Mouse (Mus musculus) MEL (cell line): ENCODE measurements around the gene Tcl1b5. TPM values are rescaled to one million over a fixed set of nuclear protein-coding genes. Genes with fewer than 3 reads are reported as not detected.
"Not testable (repeated sequence)": the region's sequence is repeated elsewhere in the genome, so short reads cannot be mapped to it uniquely, and the experiment has no call there.

Source experiments
- DNase-seq: peaks from one replicate; pipeline ENCODE4 v3.0.0; 2011; ENCODE audit warnings: low read depth, low spot score
- H3K27ac ChIP-seq: 2 replicates; pipeline ENCODE4 v1.5.1; 2012; ENCODE audit warnings: low read depth, mild to moderate bottlenecking, control low read depth, low read length, moderate library complexity; ENCODE audit not compliant: control insufficient read depth
- H3K27me3 ChIP-seq, 2 experiments: fragments of 150-350 bp in 1 of 2; sonication (generic) in 1 of 2; 2 replicates each; pipeline ENCODE4 v1.6.1; 2012; ENCODE audit warnings: low read length in 2 of 2, mild to moderate bottlenecking in 2 of 2, improper control_type of control experiment in 1 of 2, moderate library complexity in 1 of 2; ENCODE audit not compliant: insufficient read depth in 2 of 2, control insufficient read depth in 1 of 2
- H3K36me3 ChIP-seq, 2 experiments: 2 replicates each; pipeline ENCODE4 v1.6.1; 2012 to 2014; ENCODE audit warnings: low read length in 2 of 2, improper control_type of control experiment in 1 of 2, inconsistent platforms in 1 of 2, mild to moderate bottlenecking in 1 of 2; ENCODE audit not compliant: insufficient read depth in 2 of 2, control insufficient read depth in 1 of 2
- H3K4me1 ChIP-seq, 2 experiments: fragments of 150-350 bp in 1 of 2; sonication (generic) in 1 of 2; 2 replicates each; pipeline ENCODE4 v1.6.1; 2012; ENCODE audit warnings: low read length in 2 of 2, improper control_type of control experiment in 1 of 2, mild to moderate bottlenecking in 1 of 2; ENCODE audit not compliant: insufficient read depth in 2 of 2, control insufficient read depth in 1 of 2
- H3K4me3 ChIP-seq, 2 experiments: fragments of 150-350 bp in 1 of 2; sonication (generic) in 1 of 2; 2 replicates each; pipeline ENCODE4 v1.5.1; 2012; ENCODE audit warnings: low read depth in 2 of 2, low read length in 2 of 2, mild to moderate bottlenecking in 2 of 2, moderate library complexity in 2 of 2, control low read depth in 1 of 2, improper control_type of control experiment in 1 of 2; ENCODE audit not compliant: control insufficient read depth in 1 of 2, insufficient read depth in 1 of 2
- H3K79me2 ChIP-seq: 2 replicates; pipeline ENCODE4 v1.6.1; 2012; ENCODE audit warnings: mild to moderate bottlenecking, low read length, moderate library complexity; ENCODE audit not compliant: control insufficient read depth, poor library complexity, insufficient read depth
- H3K9ac ChIP-seq: 2 replicates; pipeline ENCODE4 v1.6.1; 2012; ENCODE audit warnings: low read depth, mild to moderate bottlenecking, control low read depth, low read length, moderate library complexity; ENCODE audit not compliant: control insufficient read depth, poor library complexity, severe bottlenecking
- H3K9me3 ChIP-seq: fragments of 150-350 bp; sonication (generic); replicated peaks from 2 replicates; pipeline ENCODE4 v1.6.1; 2012; ENCODE audit warnings: mild to moderate bottlenecking, low read length, improper control_type of control experiment, moderate library complexity; ENCODE audit not compliant: insufficient read depth
- CHD2 ChIP-seq: IDR thresholded peaks from 2 replicates; pipeline ENCODE4 v1.6.1; 2011; ENCODE audit warnings: low read length, improper control_type of control experiment
- E2F4 ChIP-seq: IDR thresholded peaks from 2 replicates; pipeline ENCODE4 v1.6.1; 2011; ENCODE audit warnings: low read depth, low read length, improper control_type of control experiment, borderline replicate concordance
- ELF1 ChIP-seq: IDR thresholded peaks from 2 replicates; pipeline ENCODE4 v1.6.1; 2014; ENCODE audit warnings: low read depth, mild to moderate bottlenecking, inconsistent platforms, low read length, improper control_type of control experiment, moderate library complexity
- GABPA ChIP-seq: IDR thresholded peaks from 2 replicates; pipeline ENCODE4 v1.6.1; 2012; ENCODE audit warnings: low read depth, mild to moderate bottlenecking, inconsistent platforms, low read length, improper control_type of control experiment, moderate library complexity
- GATA1 ChIP-seq: IDR thresholded peaks from 2 replicates; pipeline ENCODE4 v1.6.1; 2011; ENCODE audit warnings: low read depth, low read length, improper control_type of control experiment
- JUND ChIP-seq: IDR thresholded peaks from 2 replicates; pipeline ENCODE4 v1.6.1; 2011; ENCODE audit warnings: low read depth, mild to moderate bottlenecking, improper control_type of control experiment, low read length
- MAZ ChIP-seq: IDR thresholded peaks from 2 replicates; pipeline ENCODE4 v1.6.1; 2012; ENCODE audit warnings: low read depth, mild to moderate bottlenecking, inconsistent platforms, low read length, improper control_type of control experiment
- MXI1 ChIP-seq: IDR thresholded peaks from 2 replicates; pipeline ENCODE4 v1.6.1; 2011; ENCODE audit warnings: mild to moderate bottlenecking, low read depth, low read length, improper control_type of control experiment
- MYB ChIP-seq: IDR thresholded peaks from 2 replicates; pipeline ENCODE4 v1.6.1; 2011; ENCODE audit warnings: mild to moderate bottlenecking, low read depth, low read length, improper control_type of control experiment
- MYC ChIP-seq: IDR thresholded peaks from 2 replicates; pipeline ENCODE4 v1.6.1; 2011; ENCODE audit warnings: low read depth, mild to moderate bottlenecking, low read length, improper control_type of control experiment, moderate library complexity
- NRF1 ChIP-seq: IDR thresholded peaks from 2 replicates; pipeline ENCODE4 v1.6.1; 2014; ENCODE audit warnings: low read depth, mild to moderate bottlenecking, inconsistent platforms, low read length, improper control_type of control experiment, moderate library complexity; ENCODE audit not compliant: poor library complexity, insufficient read depth, severe bottlenecking
- RAD21 ChIP-seq: IDR thresholded peaks from 2 replicates; pipeline ENCODE4 v1.6.1; 2011; ENCODE audit warnings: mild to moderate bottlenecking, low read depth, low read length, improper control_type of control experiment
- RCOR1 ChIP-seq: IDR thresholded peaks from 2 replicates; pipeline ENCODE4 v1.6.1; 2012; ENCODE audit warnings: low read depth, mild to moderate bottlenecking, inconsistent platforms, low read length, improper control_type of control experiment
- TBP ChIP-seq: IDR thresholded peaks from 2 replicates; pipeline ENCODE4 v1.8.0; 2011; ENCODE audit warnings: low read depth, low read length, improper control_type of control experiment
- ZNF384 ChIP-seq: IDR thresholded peaks from 2 replicates; pipeline ENCODE4 v1.6.1; 2012; ENCODE audit warnings: low read depth, mild to moderate bottlenecking, inconsistent platforms, low read length, improper control_type of control experiment
- polyA plus RNA-seq, 2 experiments: library from polyadenylated mRNA; stranded (reverse) in 1 of 2; unstranded in 1 of 2; fragments of >175 nt in 1 of 2; fragments of >200 nt in 1 of 2; gene quantifications; 2 replicates each; pipeline versions ENCODE4 v1.2.1 to v1.2.4; 2012; ENCODE audit warnings: low replicate concordance in 2 of 2, low read depth in 1 of 2; ENCODE audit not compliant: insufficient read length in 2 of 2, insufficient read depth in 1 of 2, missing spikeins in 1 of 2
- total RNA-seq: library from RNA; depleted of rRNA; stranded (reverse); fragments of 300-350 nt; gene quantifications from 2 replicates; pipeline ENCODE4 v1.2.3, GENCODE M21; 2012; rRNA removed

Gene Tcl1b5
- not detected in 2 replicates for total RNA-seq
- polyA plus RNA-seq = not detected

- not testable (repeated sequence) for H3K27me3 ChIP-seq, H3K4me1 ChIP-seq, H3K9ac ChIP-seq, DNase-seq, H3K36me3 ChIP-seq, H3K27ac ChIP-seq, H3K9me3 ChIP-seq, H3K4me3 ChIP-seq, H3K79me2 ChIP-seq
Observed at GRCm38 (mm10) chr12:105176044-105176443, at the start of gene Tcl1b5. Gene Tcl1b5, plus strand, starts transcription at chr12:105176344.

- Histone ChIP-seq H3K4me3 (no peak overlapping the region), H3K9ac (no peak overlapping the region), H3K27ac (no peak overlapping the region), H3K4me1 (no peaks in the 10 kb centered on the region), H3K27me3 (no peaks in the 10 kb centered on the region), H3K79me2 (no peaks in the 10 kb centered on the region), H3K9me3 (no peaks in the 10 kb centered on the region), H3K36me3 (no peaks in the 10 kb centered on the region)
- TF ChIP-seq GATA1 = no peak
- DNase-seq = no peak
Observed at GRCm38 (mm10) chr12:105126516-105126915, 49.6 kb upstream of the Tcl1b5 start.

GRCm38 (mm10) chr12:105127607-105128006 lies 48.5 kb upstream of the Tcl1b5 start:
- Histone ChIP-seq H3K4me3 (no peak overlapping the region), H3K4me1 (no peaks in the 10 kb centered on the region)
- TF ChIP-seq TBP (no peak), MXI1 (no peak), RAD21 (no peak), ELF1 (no peak), NRF1 (no peak), ZNF384 (no peak), GABPA (no peak), MAZ (no peak), CHD2 (no peak), RCOR1 (no peak), MYC (no peak), E2F4 (no peak), MYB (no peak), JUND (no peak)

GRCm38 (mm10) chr12:105129494-105130205 lies 46.5 kb upstream of the Tcl1b5 start:
- H3K27me3 ChIP-seq, H3K9me3 ChIP-seq, H3K27ac ChIP-seq, DNase-seq, H3K36me3 ChIP-seq, H3K9ac ChIP-seq, H3K79me2 ChIP-seq, H3K4me3 ChIP-seq, H3K4me1 ChIP-seq: not testable (repeated sequence)

More at GRCm38 (mm10) chr12:105127607-105128006, 48.5 kb upstream of the Tcl1b5 start:
- H3K36me3 ChIP-seq = no peaks in the 10 kb centered on the region
- no peak overlapping the region for H3K27ac ChIP-seq
- H3K27me3 ChIP-seq = no peaks in the 10 kb centered on the region
- DNase-seq = no peak
- no peak overlapping the region for H3K9ac ChIP-seq
- no peaks in the 10 kb centered on the region for H3K79me2 ChIP-seq
- H3K9me3 ChIP-seq = no peaks in the 10 kb centered on the region

- H3K4me3 ChIP-seq, DNase-seq, H3K36me3 ChIP-seq, H3K4me1 ChIP-seq, H3K79me2 ChIP-seq, H3K9me3 ChIP-seq, H3K9ac ChIP-seq, H3K27me3 ChIP-seq, H3K27ac ChIP-seq: not testable (repeated sequence)
Observed at GRCm38 (mm10) chr12:105134167-105134566, 42.0 kb upstream of the Tcl1b5 start.
